Mouse (Mus musculus) MEL-GATA-1-ER (cell line): ENCODE measurements around the gene Tmem121b.

Experiments used
- DNase-seq: peaks from one replicate; pipeline ENCODE4 v3.0.0-alpha.2; 2012; ENCODE audit warnings: low read depth; ENCODE audit errors: extremely low read depth

The Tmem121b gene

GRCm38 (mm10) chr6:120493374-120494181 lies at the start of gene Tmem121b:
Gene Tmem121b, minus strand, starts transcription at chr6:120493807.
- DNase-seq, result no peak

- no peak for DNase-seq
Observed at GRCm38 (mm10) chr6:120542061-120542460, 48.5 kb upstream of the Tmem121b start.

- no peak for DNase-seq
Observed at GRCm38 (mm10) chr6:120541386-120541785, 47.8 kb upstream of the Tmem121b start.

GRCm38 (mm10) chr6:120539781-120540231 lies 46.2 kb upstream of the Tmem121b start:
- no peak for DNase-seq

GRCm38 (mm10) chr6:120539132-120539759 lies 45.6 kb upstream of the Tmem121b start:
- DNase-seq, result peak; percentile 49

GRCm38 (mm10) chr6:120536337-120536736 lies 42.7 kb upstream of the Tmem121b start:
- no peak for DNase-seq

GRCm38 (mm10) chr6:120532594-120532993 lies 39.0 kb upstream of the Tmem121b start:
- no peak for DNase-seq

GRCm38 (mm10) chr6:120531020-120531965 lies 37.7 kb upstream of the Tmem121b start, which contains the start of gene Hdhd5:
Gene Hdhd5, minus strand, starts transcription at chr6:120531319.
- DNase-seq, result peak; percentile 70

GRCm38 (mm10) chr6:120529123-120529522 lies 35.5 kb upstream of the Tmem121b start:
- no peak for DNase-seq

GRCm38 (mm10) chr6:120524796-120525195 lies 31.2 kb upstream of the Tmem121b start:
- no peak for DNase-seq

GRCm38 (mm10) chr6:120519647-120520046 lies 26.0 kb upstream of the Tmem121b start:
- no peak for DNase-seq

GRCm38 (mm10) chr6:120517311-120517710 lies 23.7 kb upstream of the Tmem121b start:
- no peak for DNase-seq

GRCm38 (mm10) chr6:120516879-120517278 lies 23.3 kb upstream of the Tmem121b start:
- no peak for DNase-seq

GRCm38 (mm10) chr6:120516422-120516821 lies 22.8 kb upstream of the Tmem121b start:
- DNase-seq, result peak; percentile 84

GRCm38 (mm10) chr6:120511212-120511611 lies 17.6 kb upstream of the Tmem121b start:
- no peak for DNase-seq

GRCm38 (mm10) chr6:120510425-120510824 lies 16.8 kb upstream of the Tmem121b start:
- DNase-seq, result no peak

GRCm38 (mm10) chr6:120509975-120510374 lies 16.4 kb upstream of the Tmem121b start:
- DNase-seq, result no peak

GRCm38 (mm10) chr6:120508645-120509044 lies 15.0 kb upstream of the Tmem121b start:
- no peak for DNase-seq

GRCm38 (mm10) chr6:120505531-120505930 lies 11.9 kb upstream of the Tmem121b start:
- DNase-seq, result no peak

- no peak for DNase-seq
Observed at GRCm38 (mm10) chr6:120504051-120504450, 10.4 kb upstream of the Tmem121b start.

GRCm38 (mm10) chr6:120496544-120496943 lies 2.9 kb upstream of the Tmem121b start:
- no peak for DNase-seq
